Mouse (Mus musculus) left cerebral cortex, postnatal 4 days (tissue): ENCODE results near the gene Lamtor2. TPM values are rescaled to one million over a fixed set of nuclear protein-coding genes. Genes with fewer than 3 reads are reported as not detected.
A peak's percentile ranks its signal among the peaks of the same experiment; 100 is the strongest.

ENCODE experiments used
- DNase-seq: peaks from one replicate; pipeline ENCODE4 v3.0.0-alpha.2; 2022
- intact Hi-C: fragments of 180-260 bp; cut with DNase I; formaldehyde crosslinking; loops from one replicate; pipeline ENCODE4 v1.15.1; 2025
- total RNA-seq, 2 experiments: library from RNA; stranded (reverse); gene quantifications; 2 replicates each; pipeline ENCODE4 v1.2.3; 2021

Gene Lamtor2
- total RNA-seq, 2 experiments from 2014 or later = 106 to 120 TPM

GRCm38 (mm10) chr3:88529204-88530000 lies 23.5 kb downstream of the Lamtor2 start:
- intact Hi-C loops = loop anchor here (10.0 kb wide), 1 partner anchor 115 kb away; the partner anchor contains the start of gene Pmf1

DNA sequence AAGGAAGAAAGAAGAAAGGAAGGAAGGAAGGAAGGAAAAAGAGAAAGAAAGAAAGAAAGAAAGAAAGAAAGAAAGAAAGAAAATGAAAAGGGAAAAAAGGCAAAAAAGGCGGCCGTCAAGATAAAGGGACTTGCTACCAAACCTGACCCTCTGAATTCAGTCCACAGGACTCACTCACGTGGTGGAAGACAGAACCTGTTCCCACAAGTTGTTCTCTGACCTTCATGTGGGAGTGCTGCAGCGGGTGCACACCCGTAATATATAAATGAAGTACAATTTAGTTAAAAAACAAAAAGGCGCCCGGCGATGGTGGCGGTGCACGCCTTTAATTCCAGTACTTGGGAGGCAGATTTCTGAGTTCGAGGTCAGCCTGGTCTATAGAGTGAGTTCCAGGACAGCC lies 24.2 kb downstream of the Lamtor2 start:
- intact Hi-C loops = loop anchor here (10.0 kb wide), 1 partner anchor 114 kb away; the partner anchor contains the start of gene Pmf1

More at GRCm38 (mm10) chr3:88529204-88530000, 23.5 kb downstream of the Lamtor2 start:
- DNase-seq = no peak

GRCm38 (mm10) chr3:88527565-88527964 lies 25.3 kb downstream of the Lamtor2 start:
- intact Hi-C loops = loop anchor here (10.0 kb wide), 1 partner anchor 113 kb away; the partner anchor contains the start of gene Pmf1
- peak; percentile 46 for DNase-seq

More for the DNA sequence above, 24.2 kb downstream of the Lamtor2 start:
- DNase-seq = no peak

GRCm38 (mm10) chr3:88526157-88527131 lies 26.4 kb downstream of the Lamtor2 start:
- peak; percentile 90 for DNase-seq
- intact Hi-C loops = loop anchor here (10.0 kb wide), 1 partner anchor 112 kb away; the partner anchor contains the start of gene Pmf1

- intact Hi-C loops = loop anchor here (10.0 kb wide), 1 partner anchor 110 kb away; the partner anchor contains the start of gene Pmf1
- no peak for DNase-seq
These were observed 27.9 kb downstream of the Lamtor2 start for GRCm38 (mm10) chr3:88525021-88525420.

DNA sequence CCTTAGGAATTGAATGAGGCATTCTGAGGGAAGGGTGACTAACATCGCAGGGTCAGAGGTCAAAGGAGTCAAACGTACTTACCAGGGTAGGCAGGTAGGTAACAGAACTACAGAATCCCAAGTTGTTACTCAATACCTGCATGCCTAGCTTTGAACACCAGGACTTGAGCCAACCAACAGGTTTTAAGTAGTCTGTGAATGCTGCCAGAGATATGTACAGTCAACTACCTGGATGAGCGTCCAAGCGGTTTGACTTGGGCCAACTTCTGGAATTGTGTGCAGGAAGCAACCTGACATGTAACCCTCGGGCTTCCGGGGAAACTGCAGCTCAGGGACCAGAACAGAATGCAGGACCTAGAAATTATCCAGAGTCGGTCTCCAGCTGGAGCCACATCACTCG lies 29.8 kb downstream of the Lamtor2 start:
- DNase-seq = no peak
- intact Hi-C loops = loop anchor here (2.0 to 10.0 kb wide), 2 partner anchors 40 to 108 kb away; partner anchors contain the start of gene Pmf1

DNA sequence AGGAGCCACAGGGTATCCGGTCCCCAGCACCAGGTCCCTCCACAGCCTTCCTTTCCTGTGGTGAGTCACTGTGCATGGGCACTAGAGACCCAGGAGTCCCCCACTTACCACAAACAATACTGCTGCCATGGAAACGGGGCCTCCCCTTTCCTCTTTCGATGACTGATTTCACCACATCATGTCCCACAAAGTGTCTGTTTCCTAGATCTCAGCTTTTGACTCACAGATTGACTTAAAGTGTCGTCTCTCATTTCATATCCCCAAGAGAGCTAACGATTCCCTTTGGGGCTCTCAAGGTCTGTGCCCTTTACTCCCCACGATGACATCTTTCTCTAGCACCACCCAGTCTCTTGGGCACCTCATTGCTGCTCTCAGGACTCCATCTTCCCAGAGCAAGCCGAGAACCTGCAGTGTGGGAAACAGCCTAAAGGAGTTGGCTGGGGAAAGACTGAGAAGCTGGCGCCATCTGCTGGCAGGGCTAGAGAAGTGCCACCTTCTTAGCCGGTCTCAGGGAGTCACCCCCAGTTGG lies 31.0 kb downstream of the Lamtor2 start:
- intact Hi-C loops = loop anchor here (2.0 to 10.0 kb wide), 2 partner anchors 39 to 107 kb away; partner anchors contain the start of gene Pmf1
- DNase-seq = peak; percentile 60

DNA sequence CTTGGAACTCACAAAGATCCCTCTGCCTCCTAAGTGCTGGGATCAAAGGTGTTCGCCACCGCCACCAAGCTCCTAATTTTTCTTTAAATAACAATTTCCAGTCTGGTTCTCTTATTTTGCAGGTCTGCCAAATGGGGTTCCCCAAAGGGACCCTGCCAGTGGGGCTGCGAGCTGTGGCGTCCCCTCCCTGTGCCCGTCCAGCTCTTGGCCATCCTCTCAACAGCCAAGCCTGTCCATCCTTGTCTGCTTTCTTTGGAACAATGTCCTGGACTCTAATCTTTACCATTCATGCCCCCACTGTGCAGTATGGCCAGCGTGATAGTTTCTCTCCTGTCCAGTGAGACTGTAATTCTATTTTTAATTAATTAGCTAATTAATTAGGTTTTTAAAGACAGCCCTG lies 31.7 kb downstream of the Lamtor2 start:
- intact Hi-C loops = loop anchor here (10.0 kb wide), 1 partner anchor 106 kb away; the partner anchor contains the start of gene Pmf1
- DNase-seq = no peak

GRCm38 (mm10) chr3:88520078-88520477 lies 32.8 kb downstream of the Lamtor2 start:
- DNase-seq = no peak
- intact Hi-C loops = loop anchor here (10.0 kb wide), 1 partner anchor 105 kb away; the partner anchor contains the start of gene Pmf1

DNA sequence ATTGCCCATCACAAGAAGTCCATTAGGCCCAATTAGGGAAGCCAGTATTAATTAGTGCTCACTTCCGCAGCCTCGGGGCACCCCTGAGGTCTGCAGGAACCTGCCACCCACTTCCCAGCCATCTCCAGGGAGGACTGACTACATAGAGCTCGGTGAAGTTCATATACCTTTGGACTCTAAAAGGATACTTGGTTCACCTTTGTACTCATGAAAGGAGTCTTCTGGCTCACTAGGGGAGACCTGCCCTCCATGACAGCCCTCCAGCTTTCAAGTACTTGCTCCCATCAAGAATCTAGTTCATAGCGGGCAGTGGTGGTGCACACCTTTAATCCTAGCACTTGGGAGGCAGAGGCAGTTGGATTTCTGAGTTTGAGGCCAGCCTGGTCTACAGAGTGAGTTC lies 34.5 kb downstream of the Lamtor2 start:
- DNase-seq = no peak

GRCm38 (mm10) chr3:88516407-88516806 lies 36.5 kb downstream of the Lamtor2 start:
- intact Hi-C loops = no loop called here

More for the DNA sequence above, 34.5 kb downstream of the Lamtor2 start:
- intact Hi-C loops = no loop called here

DNA sequence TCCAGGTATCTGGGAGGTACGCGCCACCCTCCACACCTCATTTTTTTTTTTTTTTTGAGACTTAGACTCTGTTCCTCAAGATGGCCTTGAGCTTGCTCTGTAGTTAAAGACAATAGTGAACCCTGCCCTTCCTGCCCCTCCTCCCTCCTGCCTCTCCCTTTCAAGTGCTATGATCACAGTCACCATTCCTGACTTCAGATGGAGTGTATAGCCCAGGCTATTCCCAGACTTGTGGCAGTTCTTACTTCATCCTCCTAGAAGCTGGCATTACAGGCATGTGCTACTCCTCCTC lies 37.8 kb downstream of the Lamtor2 start:
- intact Hi-C loops = no loop called here
- DNase-seq = no peak

More at GRCm38 (mm10) chr3:88516407-88516806, 36.5 kb downstream of the Lamtor2 start:
- no peak for DNase-seq

- intact Hi-C loops = no loop called here
- no peak for DNase-seq
These were observed 38.4 kb downstream of the Lamtor2 start for GRCm38 (mm10) chr3:88514231-88515094.

DNA sequence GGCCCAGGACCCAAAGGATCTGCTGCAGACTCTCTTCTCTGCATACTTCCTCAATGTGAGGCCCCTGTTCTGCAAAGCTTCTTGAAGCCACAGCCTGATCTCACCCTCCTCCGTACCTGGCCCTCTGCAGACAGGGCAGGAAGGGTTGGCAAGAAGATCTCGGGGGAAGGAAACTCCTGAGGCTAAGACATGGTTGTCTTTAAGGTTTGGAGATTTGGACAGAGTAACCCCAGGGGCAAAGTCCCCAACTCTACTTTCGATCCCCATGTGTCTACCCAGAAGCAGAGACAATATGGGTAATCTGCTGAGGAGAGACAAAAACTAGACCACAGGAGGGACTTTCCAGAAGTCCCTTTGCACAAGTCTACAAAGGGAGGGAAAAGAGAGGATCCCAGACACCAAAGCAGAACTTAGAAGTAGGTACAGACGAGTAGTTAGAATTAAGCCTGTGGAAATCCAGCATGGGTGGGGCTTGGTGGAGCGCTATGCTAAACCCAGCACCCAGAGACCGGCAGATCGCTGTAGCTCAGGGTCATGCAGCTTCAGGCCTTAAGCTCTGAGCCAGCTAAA lies 39.2 kb downstream of the Lamtor2 start:
- no peak for DNase-seq
- intact Hi-C loops = no loop called here

DNA sequence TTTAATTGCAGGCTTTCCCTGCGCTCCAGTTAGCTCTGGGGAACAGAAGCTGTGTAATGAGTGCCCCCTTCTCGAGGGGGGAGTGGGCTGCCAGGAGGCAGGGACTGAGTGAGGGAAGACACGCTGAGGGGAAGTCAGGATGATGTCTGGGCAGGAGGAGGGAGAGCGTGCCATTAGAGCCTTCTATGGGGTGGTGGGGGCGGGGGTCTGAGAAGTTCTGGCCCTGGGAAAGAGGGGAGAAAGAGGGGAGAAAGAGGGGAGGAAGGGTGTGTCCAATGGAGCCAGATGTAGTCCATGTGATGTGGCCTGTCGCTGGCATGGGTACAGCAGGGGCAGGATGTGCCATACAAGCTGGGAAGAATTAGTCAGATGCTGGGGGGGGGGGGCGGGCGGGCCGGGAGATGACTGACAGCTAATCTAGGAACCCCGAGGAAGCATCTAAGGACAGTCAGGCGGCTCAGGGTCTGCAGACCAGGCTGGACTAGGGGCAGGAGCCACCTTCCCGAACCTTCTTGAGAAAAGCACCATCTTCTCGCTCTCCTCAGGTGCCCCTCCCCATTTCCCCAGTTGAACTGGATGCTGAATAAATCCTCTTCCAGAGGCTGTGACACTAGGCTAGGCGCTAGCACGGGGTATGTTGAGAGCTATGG lies 39.9 kb downstream of the Lamtor2 start:
- no peak for DNase-seq
- intact Hi-C loops = no loop called here

DNA sequence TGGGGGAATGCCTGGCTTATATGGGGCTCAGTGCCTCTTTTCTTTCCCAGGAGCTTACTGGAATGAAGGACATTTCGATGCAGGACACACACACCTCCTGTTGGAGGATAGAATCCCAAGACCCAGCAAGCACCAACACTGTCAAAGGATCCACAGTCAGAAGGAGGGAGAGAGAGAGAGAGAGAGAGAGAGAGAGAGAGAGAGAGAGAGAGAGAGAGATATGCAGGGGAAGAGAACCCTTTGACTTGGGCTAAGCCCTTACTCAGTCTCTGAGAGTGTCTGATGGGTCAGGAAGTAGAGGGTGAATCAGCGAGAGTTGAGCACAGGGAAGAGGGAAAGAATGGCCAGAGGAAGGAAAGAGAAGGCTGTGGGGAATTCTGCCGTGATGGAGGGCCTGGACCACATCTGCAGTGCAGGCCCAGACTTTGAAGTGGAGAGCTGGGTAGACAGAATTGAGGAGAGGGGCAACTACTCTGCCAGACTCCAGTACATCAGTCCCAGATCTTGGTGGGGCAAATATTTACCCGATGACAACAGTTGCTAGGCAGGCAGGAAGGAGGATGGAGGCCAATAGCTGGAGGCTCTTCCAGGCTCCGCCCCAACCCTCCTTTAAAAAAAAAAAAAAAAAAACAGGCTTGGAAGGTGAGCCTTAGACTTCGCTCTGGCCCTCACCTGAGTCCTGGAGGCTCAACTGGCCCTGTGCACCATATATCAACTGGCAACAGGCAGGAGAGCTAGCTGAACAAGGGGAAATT lies 40.6 kb downstream of the Lamtor2 start:
- intact Hi-C loops = no loop called here
- no peak for DNase-seq

- intact Hi-C loops = no loop called here
- DNase-seq = no peak
These were observed 41.3 kb downstream of the Lamtor2 start for GRCm38 (mm10) chr3:88511559-88511958.
